15 mouse cellular contexts compared by ENCODE assay signal in genomic region chr16:56349415-56349814, GRCm38 (mm10).
"Had no signal": no experiment of that assay in that cellular context is flagged by ENCODE, and none has a peak within 500 bp of the region (broad histone marks: within the 10 kb centered on the region; RNA-seq: fewer than 3 reads in every experiment).

No protein-coding gene starts in this region.

- H3K4me3 ChIP-seq: hindbrain, embryonic 15.5 days; liver, embryonic 13.5 days; midbrain, embryonic 12.5 days; midbrain, embryonic 15.5 days; neural tube, embryonic 12.5 days; stomach, embryonic 15.5 days had no signal

- H3K9ac ChIP-seq: hindbrain, embryonic 15.5 days; liver, embryonic 13.5 days; midbrain, embryonic 12.5 days; midbrain, embryonic 15.5 days; neural tube, embryonic 12.5 days; stomach, embryonic 15.5 days had no signal

- ATAC-seq: midbrain, embryonic 15.5 days had no signal

- H3K27me3 ChIP-seq: hindbrain, embryonic 15.5 days; liver, embryonic 13.5 days; midbrain, embryonic 12.5 days; midbrain, embryonic 15.5 days; neural tube, embryonic 12.5 days; stomach, embryonic 15.5 days had no signal

- DNase-seq: kidney, adult 11 months; kidney, adult 9 months; kidney, postnatal 14 days; kidney, postnatal 4 days; layer of hippocampus, adult 9-11 months; liver, embryonic 13.5 days; retina, postnatal 1 day; right cerebral cortex, postnatal 25 days; spleen, adult 18-20 months; thymus, postnatal 25 days had no signal

- H3K9me3 ChIP-seq: hindbrain, embryonic 15.5 days; liver, embryonic 13.5 days; midbrain, embryonic 12.5 days; midbrain, embryonic 15.5 days; neural tube, embryonic 12.5 days; stomach, embryonic 15.5 days had no signal

- H3K4me2 ChIP-seq: hindbrain, embryonic 15.5 days; liver, embryonic 13.5 days; midbrain, embryonic 12.5 days; midbrain, embryonic 15.5 days; neural tube, embryonic 12.5 days; stomach, embryonic 15.5 days had no signal

- H3K4me1 ChIP-seq: hindbrain, embryonic 15.5 days; liver, embryonic 13.5 days; midbrain, embryonic 12.5 days; midbrain, embryonic 15.5 days; neural tube, embryonic 12.5 days; stomach, embryonic 15.5 days had no signal

- H3K27ac ChIP-seq: hindbrain, embryonic 15.5 days; liver, embryonic 13.5 days; midbrain, embryonic 12.5 days; midbrain, embryonic 15.5 days; neural tube, embryonic 12.5 days; stomach, embryonic 15.5 days had no signal

- H3K36me3 ChIP-seq: hindbrain, embryonic 15.5 days; liver, embryonic 13.5 days; midbrain, embryonic 12.5 days; midbrain, embryonic 15.5 days; neural tube, embryonic 12.5 days; stomach, embryonic 15.5 days had no signal
